Mouse (Mus musculus) hindbrain, embryonic 14.5 days (tissue): ENCODE measurements around the gene Slc12a8. TPM values are rescaled to one million over a fixed set of nuclear protein-coding genes. Genes with fewer than 3 reads are reported as not detected.
A peak's percentile ranks its signal among the peaks of the same experiment; 100 is the strongest.

Experiments used
- ATAC-seq: fragments of 200-750 bp; cut with Nextera tagmentation; 2 replicates; pipeline ENCODE4 v1.8.0; 2017; ENCODE audit warnings: moderate number of reproducible peaks, mild to moderate bottlenecking, moderate TSS enrichment, moderate library complexity; ENCODE audit not compliant: low FRiP score
- DNase-seq: peaks from one replicate; pipeline ENCODE4 v3.0.0-alpha.2; 2015; ENCODE audit warnings: low spot score
- H3K27ac ChIP-seq: fragments of 300-500 bp; sonication (generic); 2 replicates; pipeline ENCODE4 v1.5.1; 2014; ENCODE audit warnings: mild to moderate bottlenecking, moderate library complexity
- H3K27me3 ChIP-seq: fragments of 300-500 bp; sonication (generic); 2 replicates; pipeline ENCODE4 v1.6.1; 2014; ENCODE audit warnings: mild to moderate bottlenecking, low read length, mixed read lengths; ENCODE audit not compliant: control insufficient read depth, insufficient read depth
- H3K36me3 ChIP-seq: fragments of 300-500 bp; sonication (generic); replicated peaks from 2 replicates; pipeline ENCODE4 v1.6.1; 2014; ENCODE audit not compliant: control insufficient read depth, insufficient read depth
- H3K4me1 ChIP-seq: fragments of 300-500 bp; sonication (generic); replicated peaks from 2 replicates; pipeline ENCODE4 v1.6.1; 2014; ENCODE audit warnings: antibody characterized with exemption, low read length, mixed read lengths; ENCODE audit not compliant: control insufficient read depth, insufficient read depth
- H3K4me2 ChIP-seq: fragments of 300-500 bp; sonication (generic); replicated peaks from 2 replicates; pipeline ENCODE4 v1.6.1; 2014; ENCODE audit warnings: mild to moderate bottlenecking, moderate library complexity
- H3K4me3 ChIP-seq: fragments of 300-500 bp; sonication (generic); replicated peaks from 2 replicates; pipeline ENCODE4 v1.5.1; 2014; ENCODE audit warnings: mild to moderate bottlenecking, low read length
- H3K9ac ChIP-seq: fragments of 300-500 bp; sonication (generic); 2 replicates; pipeline ENCODE4 v1.6.1; 2014
- H3K9me3 ChIP-seq: fragments of 300-500 bp; sonication (generic); 2 replicates; pipeline ENCODE4 v1.6.1; 2016; ENCODE audit warnings: low read length; ENCODE audit not compliant: control insufficient read depth
- WGBS: fragments of 180-500 bp; shearing (Covaris S2); extraction: QIAGEN DNeasy Blood & Tissue Kit; methylation state at CpG from one replicate; pipeline ENCODE4 v1.1.7; 2014; 5-methylcytosine and 5-hydroxymethylcytosine counted together
- polyA plus RNA-seq: library from polyadenylated mRNA; unstranded; fragments of >200 nt; fragmentation: Nextera tagmentation; extraction: Ambion mirVana; gene quantifications from 2 replicates; pipeline ENCODE4 v1.2.1, GENCODE M21; 2014

The Slc12a8 gene
- polyA plus RNA-seq: 0.75 and 1.1 TPM in 2 replicates

DNA sequence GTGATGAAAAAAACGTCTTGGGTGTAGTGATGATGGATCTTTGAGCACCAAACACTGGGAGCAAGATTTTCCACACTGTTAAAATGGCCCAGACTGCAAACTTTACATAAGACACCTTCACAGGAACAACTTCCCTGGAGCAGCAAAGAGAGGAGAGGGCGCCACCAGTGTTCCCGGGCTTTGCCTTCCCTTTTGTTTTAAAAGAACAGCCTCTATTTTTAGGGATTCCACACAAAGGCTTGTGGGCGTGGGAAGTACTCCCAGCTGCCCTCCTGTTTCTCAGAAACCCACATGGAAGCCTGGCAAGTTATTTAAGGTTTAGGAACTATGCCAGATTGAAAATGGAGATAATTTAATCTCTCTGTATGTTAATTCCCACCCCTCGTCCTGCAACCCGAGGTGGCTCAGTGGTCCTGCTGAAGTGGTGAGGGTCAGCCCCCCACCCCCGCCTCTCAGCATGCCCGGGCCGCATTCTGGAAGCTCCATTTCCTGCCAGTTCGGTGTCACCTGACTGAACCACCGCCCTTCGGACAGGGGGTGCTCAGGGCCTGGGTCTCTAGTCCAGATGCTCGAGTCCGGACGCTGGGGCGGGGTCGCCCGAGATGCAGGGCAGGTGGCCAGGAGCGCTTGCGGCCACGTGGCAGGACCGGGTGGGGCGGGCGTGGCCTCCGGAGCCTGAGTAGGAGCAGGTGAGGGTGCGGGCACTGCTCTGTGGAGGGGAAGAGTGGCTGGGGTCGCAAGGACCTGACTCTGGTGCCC lies at the start of gene Slc12a8:
Slc12a8 (plus strand) TSS at position 522 of the 759 bp plus-strand sequence.
- Histone ChIP-seq H3K36me3 (no peaks in the 10 kb centered on the region), H3K27ac (no peak within 1 kb of the TSS), H3K4me1 (peaks cover 11% of the 10 kb centered on the region), H3K9ac (peak within 1 kb of the TSS; percentile 41), H3K4me3 (peak within 1 kb of the TSS; percentile 22), H3K27me3 (no peaks in the 10 kb centered on the region), H3K9me3 (no peaks in the 10 kb centered on the region), H3K4me2 (peak within 1 kb of the TSS; percentile 60)
- ATAC-seq (peak; percentile 34; the same call in 1 of the 2 replicates), DNase-seq (no peak)
- WGBS: 2% methylated on average over 27 of the region's 27 CpGs

DNA sequence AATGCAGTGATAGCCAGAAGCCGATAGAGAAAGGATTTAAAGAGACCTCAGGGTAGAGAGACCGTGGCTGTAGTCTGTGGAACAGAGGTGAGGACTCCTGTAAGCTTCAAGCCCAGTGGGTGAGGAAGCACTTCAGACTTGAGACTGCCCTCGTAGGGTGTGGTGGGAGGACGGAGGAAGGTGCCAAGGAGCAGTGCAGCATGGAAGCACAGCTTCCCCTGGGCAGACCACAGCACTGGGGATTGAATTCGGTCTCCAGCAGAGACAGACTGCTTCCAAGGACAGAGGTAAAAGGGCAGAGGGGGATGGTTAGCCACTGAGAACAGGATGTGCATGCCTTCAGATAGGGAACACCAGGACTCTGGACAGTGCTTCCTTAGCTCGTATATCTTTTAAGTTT lies 49.7 kb upstream of the Slc12a8 start:
- Histone ChIP-seq H3K4me3 (no peak overlapping the region), H3K27ac (no peak overlapping the region), H3K36me3 (peaks cover 13% of the 10 kb centered on the region), H3K9ac (no peak overlapping the region), H3K4me2 (no peak overlapping the region), H3K27me3 (no peaks in the 10 kb centered on the region), H3K4me1 (0 out of 2 replicates have a peak, but pooled peaks cover 5% of the 10 kb centered on the region), H3K9me3 (no peaks in the 10 kb centered on the region)
- ATAC-seq (no peak), DNase-seq (no peak)
- 71% methylated on average over 6 of the region's 6 CpGs for WGBS

DNA sequence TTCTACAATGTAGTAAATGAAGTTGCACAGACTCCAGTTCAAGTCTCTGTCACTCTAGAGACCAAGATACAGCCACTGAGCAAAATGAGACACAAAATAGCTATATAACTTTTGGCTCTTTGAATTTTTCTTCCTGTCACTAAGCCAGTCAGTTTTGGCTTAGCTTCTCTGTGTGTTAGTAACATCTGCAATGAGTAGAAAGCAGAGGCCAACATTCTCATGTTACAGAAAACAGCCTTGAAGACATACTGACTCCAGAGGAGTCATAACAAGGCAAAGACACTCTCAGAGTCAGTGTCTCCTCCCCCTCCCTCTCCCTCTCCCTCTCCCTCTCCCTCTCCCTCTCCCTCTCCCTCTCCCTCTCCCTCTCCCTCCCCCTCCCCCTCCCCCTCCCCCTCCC lies 47.2 kb upstream of the Slc12a8 start:
- H3K27ac ChIP-seq: no peak overlapping the region
- H3K9ac ChIP-seq: no peak overlapping the region
- H3K4me3 ChIP-seq: no peak overlapping the region
- H3K4me2 ChIP-seq: no peak overlapping the region
- no peaks in the 10 kb centered on the region for H3K27me3 ChIP-seq
- H3K36me3 ChIP-seq: peaks cover 13% of the 10 kb centered on the region
- no peaks in the 10 kb centered on the region for H3K9me3 ChIP-seq
- no peak for ATAC-seq
- 0 out of 2 replicates have a peak, but pooled peaks cover 5% of the 10 kb centered on the region for H3K4me1 ChIP-seq
- DNase-seq: no peak

- peaks cover 32% of the 10 kb centered on the region for H3K36me3 ChIP-seq
- H3K4me3 ChIP-seq: no peak overlapping the region
- ATAC-seq (no peak), DNase-seq (no peak)
- no peaks in the 10 kb centered on the region for H3K27me3 ChIP-seq
- H3K9ac ChIP-seq: no peak overlapping the region
- no peak overlapping the region for H3K4me2 ChIP-seq
- WGBS: 80% methylated on average over 6 of the region's 6 CpGs
- H3K4me1 ChIP-seq: no peaks in the 10 kb centered on the region
- H3K9me3 ChIP-seq: no peaks in the 10 kb centered on the region
- no peak overlapping the region for H3K27ac ChIP-seq
Observed at GRCm38 (mm10) chr16:33474381-33474780, 42.7 kb upstream of the Slc12a8 start.

DNA sequence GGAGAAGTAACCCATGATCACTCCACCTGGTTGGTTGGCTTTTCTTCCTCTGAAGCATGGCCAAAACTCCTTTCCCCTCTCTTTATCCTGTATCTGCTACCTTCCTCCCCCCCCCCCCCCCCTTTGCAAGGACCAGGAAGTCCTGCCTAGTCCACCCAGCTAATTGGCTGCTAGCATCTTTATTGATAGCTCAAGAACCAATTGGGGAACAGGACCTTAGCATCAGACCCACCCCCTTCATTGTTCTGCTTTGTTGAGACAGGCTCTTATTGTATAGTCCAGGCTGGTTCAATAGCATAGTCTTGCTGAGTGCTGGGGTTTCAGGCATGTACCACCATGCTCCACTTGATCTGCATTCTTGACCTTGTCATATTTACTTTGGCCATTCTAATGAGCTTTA lies 37.2 kb upstream of the Slc12a8 start:
- ATAC-seq: no peak
- H3K27ac ChIP-seq: no peak overlapping the region
- H3K4me1 ChIP-seq: no peaks in the 10 kb centered on the region
- no peaks in the 10 kb centered on the region for H3K27me3 ChIP-seq
- peaks cover 34% of the 10 kb centered on the region for H3K36me3 ChIP-seq
- H3K4me3 ChIP-seq: no peak overlapping the region
- no peak overlapping the region for H3K4me2 ChIP-seq
- no peaks in the 10 kb centered on the region for H3K9me3 ChIP-seq
- H3K9ac ChIP-seq: no peak overlapping the region
- no peak for DNase-seq

DNA sequence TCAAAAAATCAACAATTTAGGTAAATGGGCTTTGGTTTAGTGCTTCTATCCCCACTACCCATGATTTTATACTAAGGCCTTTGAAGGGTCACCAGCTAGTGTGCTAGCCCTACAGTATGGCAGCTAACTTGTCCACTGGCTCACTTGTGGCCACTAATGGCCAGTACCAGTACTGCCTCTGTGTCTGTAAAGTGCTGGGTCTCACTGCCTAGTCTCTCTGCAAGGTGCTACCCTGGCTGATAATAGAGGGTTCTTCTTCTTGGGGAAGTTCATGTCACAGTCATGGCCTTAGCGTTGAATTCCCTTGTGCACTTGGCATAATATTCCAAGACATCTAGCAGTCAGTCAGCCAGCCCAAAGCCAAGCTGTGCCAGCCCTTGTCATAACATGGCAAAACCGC lies 36.0 kb upstream of the Slc12a8 start:
- H3K27ac ChIP-seq: no peak overlapping the region
- no peaks in the 10 kb centered on the region for H3K9me3 ChIP-seq
- DNase-seq (no peak), ATAC-seq (no peak)
- H3K9ac ChIP-seq: no peak overlapping the region
- H3K36me3 ChIP-seq: peaks cover 38% of the 10 kb centered on the region
- H3K4me1 ChIP-seq: no peaks in the 10 kb centered on the region
- H3K27me3 ChIP-seq: no peaks in the 10 kb centered on the region
- H3K4me2 ChIP-seq: no peak overlapping the region
- WGBS: 95% methylated on average over 2 of the region's 2 CpGs
- no peak overlapping the region for H3K4me3 ChIP-seq

DNA sequence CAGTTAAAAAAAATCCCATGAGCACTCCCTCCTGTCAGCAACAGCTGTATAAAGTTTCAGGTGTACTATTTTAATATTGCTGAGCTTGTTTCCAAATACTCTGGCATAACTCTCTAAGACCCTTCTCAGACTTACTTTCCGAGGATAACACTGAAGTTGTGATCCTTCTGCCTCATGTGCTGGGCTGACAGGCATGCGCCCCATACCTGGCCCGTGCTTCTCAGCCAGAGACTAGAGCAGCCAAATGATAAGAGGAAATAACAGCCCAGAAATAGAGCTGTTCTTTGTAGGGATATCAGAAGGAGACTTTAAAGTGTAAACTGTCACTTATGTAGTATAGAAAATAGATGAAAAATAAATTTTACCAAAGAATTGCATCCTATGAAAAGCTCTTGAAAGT lies 34.8 kb upstream of the Slc12a8 start:
- Histone ChIP-seq H3K36me3 (peaks cover 28% of the 10 kb centered on the region), H3K9ac (no peak overlapping the region), H3K9me3 (no peaks in the 10 kb centered on the region), H3K27me3 (no peaks in the 10 kb centered on the region), H3K4me1 (no peaks in the 10 kb centered on the region), H3K4me3 (no peak overlapping the region), H3K27ac (no peak overlapping the region), H3K4me2 (no peak overlapping the region)
- ATAC-seq: no peak
- DNase-seq: no peak
- WGBS: 96% methylated on average over 3 of the region's 3 CpGs

DNA sequence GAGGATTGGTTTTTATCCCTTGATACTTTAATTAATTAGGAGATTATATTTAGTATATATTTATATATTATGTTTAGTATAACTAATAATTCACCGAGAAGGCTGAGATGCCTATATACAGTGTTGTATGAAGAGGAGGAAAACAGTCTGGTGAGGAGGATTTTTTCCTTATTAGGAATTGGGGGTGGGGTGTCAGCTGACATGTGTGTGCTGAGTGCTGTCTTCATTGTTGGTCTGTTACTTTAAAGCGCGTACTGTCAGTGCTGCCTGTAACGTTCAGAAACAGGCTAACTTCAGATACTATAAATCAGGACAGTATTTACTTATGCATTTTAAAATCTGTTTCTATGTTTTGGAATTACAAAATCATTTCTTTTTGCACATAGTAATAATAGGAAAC lies 29.4 kb upstream of the Slc12a8 start:
- WGBS: 84% methylated on average over 4 of the region's 4 CpGs
- no peak overlapping the region for H3K9ac ChIP-seq
- DNase-seq (no peak), ATAC-seq (no peak)
- H3K9me3 ChIP-seq: no peaks in the 10 kb centered on the region
- no peaks in the 10 kb centered on the region for H3K4me1 ChIP-seq
- no peak overlapping the region for H3K4me2 ChIP-seq
- H3K27me3 ChIP-seq: no peaks in the 10 kb centered on the region
- no peak overlapping the region; the same call in 1 of the 2 replicates for H3K27ac ChIP-seq
- peaks cover 25% of the 10 kb centered on the region for H3K36me3 ChIP-seq
- no peak overlapping the region for H3K4me3 ChIP-seq

GRCm38 (mm10) chr16:33494374-33494773 lies 22.8 kb upstream of the Slc12a8 start:
- DNase-seq (no peak), ATAC-seq (no peak)
- no peak overlapping the region for H3K4me2 ChIP-seq
- 93% methylated on average over 4 of the region's 4 CpGs for WGBS
- no peaks in the 10 kb centered on the region for H3K27me3 ChIP-seq
- no peak overlapping the region for H3K9ac ChIP-seq
- H3K27ac ChIP-seq: no peak overlapping the region
- no peaks in the 10 kb centered on the region for H3K4me1 ChIP-seq
- H3K36me3 ChIP-seq: peaks cover 30% of the 10 kb centered on the region
- H3K4me3 ChIP-seq: no peak overlapping the region
- H3K9me3 ChIP-seq: no peaks in the 10 kb centered on the region
